Mouse (Mus musculus): Measurements from ENCODE around the gene Vegfc. TPM values are rescaled to one million over a fixed set of nuclear protein-coding genes. Genes with fewer than 3 reads are reported as not detected.
A peak's percentile ranks its signal among the peaks of the same experiment; 100 is the strongest.

Vegfc gene
- polyA plus RNA-seq, 1 experiment from 2014 or later: 7.0 TPM

DNA sequence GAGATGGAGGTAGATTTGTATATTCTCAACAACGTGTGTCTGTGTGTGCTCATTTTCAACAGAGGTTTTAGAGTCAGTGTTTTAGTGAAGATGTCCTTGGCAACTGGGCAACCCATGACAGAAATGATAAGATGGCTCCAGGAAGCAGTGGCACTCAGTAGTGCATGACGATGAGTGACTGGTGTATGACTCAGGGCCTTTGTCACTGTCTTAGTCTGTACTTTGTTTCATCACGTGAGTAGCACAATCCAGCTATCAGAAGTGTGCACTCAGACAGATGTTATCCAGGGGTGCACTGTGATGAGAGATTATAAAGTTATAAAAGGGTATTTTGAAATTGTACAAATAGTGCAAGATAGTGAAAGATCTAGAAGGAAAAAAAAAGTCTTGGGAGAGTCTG is 44.5 kb downstream of the Vegfc start:
- Histone ChIP-seq H3K4me3 (ENCODE audit: low read length) (no peak overlapping the region), H3K27ac (ENCODE audit: low read length) (no peak overlapping the region), H3K4me1 (ENCODE audit: control insufficient read depth, insufficient read depth, low read length) (0 out of 2 replicates have a peak, but pooled peaks cover 5% of the 10 kb centered on the region), H3K27me3 (ENCODE audit: control insufficient read depth, insufficient read depth, low read length) (no peaks in the 10 kb centered on the region), H3K36me3 (ENCODE audit: control insufficient read depth, insufficient read depth) (no peaks in the 10 kb centered on the region), H3K4me2 (ENCODE audit: low read depth, low read length) (no peak overlapping the region), H3K9ac (ENCODE audit: low read length) (no peak overlapping the region), H3K9me3 (replicated peaks; ENCODE audit: control insufficient read depth, low read length) (no peaks in the 10 kb centered on the region)
- no peak for ATAC-seq (replicated peaks; ENCODE audit: extremely low read depth, insufficient read depth, low FRiP score)
- 40% methylated on average over 3 of the region's 3 CpGs for WGBS

DNA sequence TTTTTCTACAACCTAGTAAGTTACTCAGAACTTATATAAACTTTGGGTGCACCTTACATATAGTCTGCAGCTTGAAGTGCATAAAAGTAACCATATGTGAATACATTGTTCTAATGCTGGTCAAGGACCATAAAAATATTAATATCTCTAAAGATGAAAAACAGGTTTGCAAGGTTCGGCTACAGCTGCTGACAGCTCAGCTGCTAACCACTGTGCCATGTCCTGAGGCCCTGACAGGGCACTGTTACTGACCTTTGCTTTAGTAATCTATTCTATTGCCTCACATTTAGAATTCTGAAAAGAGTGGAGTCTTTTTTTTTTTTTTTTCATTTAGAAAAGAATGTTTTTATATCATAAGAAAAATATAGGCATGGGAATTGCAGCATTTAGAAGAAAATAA is 44.9 kb downstream of the Vegfc start:
- 55% methylated on average over 1 of the region's 1 CpGs for WGBS
- no peaks in the 10 kb centered on the region for H3K27me3 ChIP-seq (ENCODE audit: control insufficient read depth, insufficient read depth, low read length)
- H3K36me3 ChIP-seq (ENCODE audit: control insufficient read depth, insufficient read depth): no peaks in the 10 kb centered on the region
- H3K9me3 ChIP-seq (replicated peaks; ENCODE audit: control insufficient read depth, low read length): no peaks in the 10 kb centered on the region
- no peak overlapping the region for H3K4me3 ChIP-seq (ENCODE audit: low read length)
- H3K27ac ChIP-seq (ENCODE audit: low read length): no peak overlapping the region
- ATAC-seq (replicated peaks; ENCODE audit: extremely low read depth, insufficient read depth, low FRiP score): no peak
- no peak overlapping the region for H3K9ac ChIP-seq (ENCODE audit: low read length)
- H3K4me2 ChIP-seq (ENCODE audit: low read depth, low read length): no peak overlapping the region
- 0 out of 2 replicates have a peak, but pooled peaks cover 5% of the 10 kb centered on the region for H3K4me1 ChIP-seq (ENCODE audit: control insufficient read depth, insufficient read depth, low read length)

DNA sequence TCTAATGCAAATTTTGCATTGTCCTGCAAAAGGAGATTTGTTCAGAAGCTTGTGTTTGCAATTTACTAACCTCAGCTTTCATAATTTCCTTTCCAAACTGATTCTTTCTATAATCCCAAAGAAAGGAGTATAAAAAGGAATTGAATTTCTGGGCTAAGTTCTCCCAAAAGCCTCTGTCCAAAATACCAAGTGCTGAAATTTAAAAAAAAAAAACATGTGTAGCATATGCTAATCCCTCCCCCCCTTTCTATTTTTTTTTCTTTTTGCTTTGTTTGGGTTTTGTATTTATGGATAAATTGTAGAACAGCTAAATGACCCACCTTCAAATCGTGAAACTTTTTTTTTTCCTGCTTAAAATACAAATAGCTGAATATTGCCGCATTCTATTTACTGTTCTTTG is 53.2 kb downstream of the Vegfc start:
- Histone ChIP-seq H3K4me1 (ENCODE audit: control insufficient read depth, insufficient read depth, low read length) (no peaks in the 10 kb centered on the region), H3K36me3 (ENCODE audit: control insufficient read depth, insufficient read depth) (no peaks in the 10 kb centered on the region), H3K27me3 (ENCODE audit: control insufficient read depth, insufficient read depth, low read length) (no peaks in the 10 kb centered on the region), H3K4me3 (ENCODE audit: low read length) (no peak overlapping the region), H3K9me3 (replicated peaks; ENCODE audit: control insufficient read depth, low read length) (no peaks in the 10 kb centered on the region), H3K9ac (ENCODE audit: low read length) (no peak overlapping the region), H3K4me2 (ENCODE audit: low read depth, low read length) (no peak overlapping the region), H3K27ac (ENCODE audit: low read length) (no peak overlapping the region)
- no peak for ATAC-seq (replicated peaks; ENCODE audit: extremely low read depth, insufficient read depth, low FRiP score)
- 91% methylated on average over 2 of the region's 2 CpGs for WGBS

DNA sequence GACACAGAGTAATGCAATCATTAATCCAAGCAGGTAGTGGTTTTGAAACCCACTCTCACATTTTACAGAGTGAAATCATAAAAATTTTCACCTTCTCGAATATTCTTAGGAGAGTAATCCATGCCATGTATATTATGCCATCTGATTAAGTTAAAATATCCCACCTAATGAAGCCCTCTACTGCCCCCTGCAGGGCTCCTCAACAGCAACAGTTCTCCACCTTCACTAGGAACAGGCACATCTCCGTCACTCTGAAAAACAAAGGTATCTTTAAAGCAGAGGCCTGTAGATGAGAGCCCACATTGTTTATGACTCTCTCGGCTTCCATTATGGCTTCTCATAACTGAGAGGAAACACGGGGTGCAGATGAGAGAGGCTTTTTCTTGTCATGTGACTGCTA is 75.8 kb downstream of the Vegfc start:
- Histone ChIP-seq H3K4me2 (ENCODE audit: low read depth, low read length) (no peak overlapping the region), H3K36me3 (ENCODE audit: control insufficient read depth, insufficient read depth) (no peaks in the 10 kb centered on the region), H3K27ac (ENCODE audit: low read length) (no peak overlapping the region), H3K4me1 (ENCODE audit: control insufficient read depth, insufficient read depth, low read length) (no peaks in the 10 kb centered on the region), H3K4me3 (ENCODE audit: low read length) (no peak overlapping the region), H3K9me3 (replicated peaks; ENCODE audit: control insufficient read depth, low read length) (no peaks in the 10 kb centered on the region), H3K9ac (ENCODE audit: low read length) (no peak overlapping the region), H3K27me3 (ENCODE audit: control insufficient read depth, insufficient read depth, low read length) (no peaks in the 10 kb centered on the region)
- whole genome bisulfite sequencing: 53% methylated on average over 4 of the region's 4 CpGs
- ATAC-seq (replicated peaks; ENCODE audit: extremely low read depth, insufficient read depth, low FRiP score): no peak

DNA sequence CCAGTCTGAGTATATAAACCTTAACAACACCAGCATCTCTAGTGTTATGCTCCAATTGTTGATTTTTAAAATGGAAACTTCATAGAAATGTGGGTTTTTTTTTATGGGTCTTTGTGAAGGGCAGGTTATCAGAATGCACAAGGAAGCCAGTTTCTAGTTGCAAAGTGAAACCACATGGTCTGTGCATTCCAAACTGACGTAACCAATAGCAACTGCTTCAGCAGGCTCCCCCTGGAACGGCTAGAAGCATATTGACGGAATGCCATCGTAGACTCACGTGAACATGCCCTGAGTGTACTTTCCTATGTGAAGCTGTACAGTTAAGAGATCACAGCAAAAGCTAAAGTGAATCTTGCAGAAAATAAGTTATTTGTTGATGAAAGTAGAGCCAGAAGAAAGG is 86.1 kb downstream of the Vegfc start:
- peak; percentile 73 for ATAC-seq (replicated peaks; ENCODE audit: extremely low read depth, insufficient read depth, low FRiP score)
- H3K4me2 ChIP-seq (ENCODE audit: low read depth, low read length): peak overlapping the region; percentile 58
- no peaks in the 10 kb centered on the region for H3K9me3 ChIP-seq (replicated peaks; ENCODE audit: control insufficient read depth, low read length)
- H3K27me3 ChIP-seq (ENCODE audit: control insufficient read depth, insufficient read depth, low read length): no peaks in the 10 kb centered on the region
- WGBS: 3% methylated on average over 5 of the region's 5 CpGs
- H3K27ac ChIP-seq (ENCODE audit: low read length): peak overlapping the region; percentile 35; the same call in 1 of the 2 replicates
- peak overlapping the region; percentile 38 for H3K4me3 ChIP-seq (ENCODE audit: low read length)
- peaks cover 5% of the 10 kb centered on the region for H3K4me1 ChIP-seq (ENCODE audit: control insufficient read depth, insufficient read depth, low read length)
- no peaks in the 10 kb centered on the region for H3K36me3 ChIP-seq (ENCODE audit: control insufficient read depth, insufficient read depth)
- 0 out of 2 replicates have a peak overlapping the region, but pooled peaks have one; percentile 25 for H3K9ac ChIP-seq (ENCODE audit: low read length)

DNA sequence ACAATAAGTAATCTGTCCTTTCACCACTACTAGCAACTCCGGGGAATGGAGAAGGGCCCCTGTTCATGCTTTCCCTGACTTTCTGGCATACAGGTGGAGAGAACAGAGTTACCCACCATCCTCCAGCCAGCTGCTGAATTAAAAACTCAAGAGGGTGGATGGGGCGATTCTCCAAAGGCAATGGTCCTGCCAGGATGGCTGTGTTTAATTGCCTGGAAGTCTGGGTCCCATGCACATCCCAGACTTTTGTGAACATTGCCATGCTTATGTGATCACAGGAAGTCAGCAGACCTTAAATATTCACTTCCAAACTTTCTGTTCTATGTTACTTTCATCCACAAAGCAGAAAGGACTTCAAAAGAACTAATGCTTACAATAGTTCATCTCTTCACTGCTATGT is 107.9 kb downstream of the Vegfc start:
- H3K36me3 ChIP-seq (ENCODE audit: control insufficient read depth, insufficient read depth): peaks cover 14% of the 10 kb centered on the region
- H3K4me1 ChIP-seq (ENCODE audit: control insufficient read depth, insufficient read depth, low read length): no peaks in the 10 kb centered on the region
- H3K27me3 ChIP-seq (ENCODE audit: control insufficient read depth, insufficient read depth, low read length): no peaks in the 10 kb centered on the region
- H3K27ac ChIP-seq (ENCODE audit: low read length): no peak overlapping the region
- ATAC-seq (replicated peaks; ENCODE audit: extremely low read depth, insufficient read depth, low FRiP score): no peak
- H3K4me2 ChIP-seq (ENCODE audit: low read depth, low read length): no peak overlapping the region
- WGBS: 87% methylated on average over 2 of the region's 2 CpGs
- no peak overlapping the region for H3K4me3 ChIP-seq (ENCODE audit: low read length)
- no peak overlapping the region for H3K9ac ChIP-seq (ENCODE audit: low read length)
- no peaks in the 10 kb centered on the region; the same call in 1 of the 2 replicates for H3K9me3 ChIP-seq (replicated peaks; ENCODE audit: control insufficient read depth, low read length)

DNA sequence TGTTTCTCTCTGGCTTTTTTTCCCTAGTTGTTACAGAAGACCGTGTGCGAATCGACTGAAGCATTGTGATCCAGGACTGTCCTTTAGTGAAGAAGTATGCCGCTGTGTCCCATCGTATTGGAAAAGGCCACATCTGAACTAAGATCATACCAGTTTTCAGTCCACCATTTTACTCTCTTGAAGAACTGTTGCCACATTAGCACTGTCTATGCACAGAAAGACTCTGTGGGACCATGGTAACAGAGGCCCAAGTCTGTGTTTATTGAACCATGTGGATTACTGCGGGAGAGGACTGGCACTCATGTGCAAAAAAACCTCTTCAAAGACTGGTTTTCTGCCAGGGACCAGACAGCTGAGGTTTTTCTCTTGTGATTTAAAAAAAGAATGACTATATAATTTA is 108.5 kb downstream of the Vegfc start:
- no peak overlapping the region for H3K4me2 ChIP-seq (ENCODE audit: low read depth, low read length)
- H3K4me1 ChIP-seq (ENCODE audit: control insufficient read depth, insufficient read depth, low read length): no peaks in the 10 kb centered on the region
- WGBS: 98% methylated on average over 6 of the region's 6 CpGs
- H3K4me3 ChIP-seq (ENCODE audit: low read length): no peak overlapping the region
- H3K9ac ChIP-seq (ENCODE audit: low read length): no peak overlapping the region
- H3K27ac ChIP-seq (ENCODE audit: low read length): no peak overlapping the region
- H3K9me3 ChIP-seq (replicated peaks; ENCODE audit: control insufficient read depth, low read length): no peaks in the 10 kb centered on the region; the same call in 1 of the 2 replicates
- ATAC-seq (replicated peaks; ENCODE audit: extremely low read depth, insufficient read depth, low FRiP score): no peak
- no peaks in the 10 kb centered on the region for H3K27me3 ChIP-seq (ENCODE audit: control insufficient read depth, insufficient read depth, low read length)
- H3K36me3 ChIP-seq (ENCODE audit: control insufficient read depth, insufficient read depth): peaks cover 13% of the 10 kb centered on the region

DNA sequence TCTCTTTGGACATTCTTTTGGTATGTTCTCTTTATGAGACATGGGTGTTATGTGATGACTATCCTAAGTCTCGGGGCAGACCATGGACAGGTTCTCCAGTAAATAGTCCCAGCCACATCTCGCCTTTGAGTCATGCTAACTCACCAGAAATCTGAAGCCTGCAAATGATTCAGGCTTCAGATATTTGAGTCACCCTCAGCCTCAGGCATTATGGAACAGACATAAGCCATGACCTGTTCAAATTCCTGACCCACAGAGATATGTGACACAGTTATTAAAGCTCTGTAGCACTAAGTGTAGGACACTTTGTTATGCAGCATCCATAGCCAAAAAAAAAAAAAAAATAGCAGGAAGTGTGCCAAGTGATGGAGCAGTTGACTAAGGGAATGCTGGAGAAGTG is 138.8 kb downstream of the Vegfc start:
- Histone ChIP-seq H3K27me3 (ENCODE audit: control insufficient read depth, insufficient read depth, low read length) (no peaks in the 10 kb centered on the region), H3K27ac (ENCODE audit: low read length) (no peak overlapping the region), H3K4me1 (ENCODE audit: control insufficient read depth, insufficient read depth, low read length) (peaks cover 3% of the 10 kb centered on the region; the same call in 1 of the 2 replicates), H3K4me3 (ENCODE audit: low read length) (no peak overlapping the region), H3K9ac (ENCODE audit: low read length) (no peak overlapping the region), H3K36me3 (ENCODE audit: control insufficient read depth, insufficient read depth) (no peaks in the 10 kb centered on the region), H3K9me3 (replicated peaks; ENCODE audit: control insufficient read depth, low read length) (no peaks in the 10 kb centered on the region), H3K4me2 (ENCODE audit: low read depth, low read length) (no peak overlapping the region)
- no peak for ATAC-seq (replicated peaks; ENCODE audit: extremely low read depth, insufficient read depth, low FRiP score)
- 64% methylated on average over 2 of the region's 2 CpGs for WGBS

DNA sequence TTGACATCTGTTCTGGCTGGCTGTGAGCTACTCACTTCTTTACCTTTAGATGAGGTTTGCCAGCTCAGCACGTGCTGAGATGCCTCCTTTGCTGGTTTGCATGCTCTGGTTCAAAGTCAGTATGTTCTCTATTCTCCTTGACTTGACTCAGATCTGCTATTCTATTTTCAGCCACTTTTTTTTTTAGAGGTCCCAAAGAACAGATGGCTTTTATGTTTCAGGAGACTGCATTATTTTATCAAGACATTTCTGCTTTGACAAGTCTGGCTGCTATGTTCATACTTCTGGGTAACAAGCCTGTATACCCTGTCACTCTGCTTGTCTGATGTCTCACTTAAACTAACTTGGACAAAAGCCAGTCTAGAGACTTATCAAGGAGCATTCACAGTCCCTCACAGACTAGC is 151.4 kb downstream of the Vegfc start:
- H3K4me3 ChIP-seq (ENCODE audit: low read length): no peak overlapping the region
- no peaks in the 10 kb centered on the region for H3K36me3 ChIP-seq (ENCODE audit: control insufficient read depth, insufficient read depth)
- 19% methylated on average over 1 of the region's 1 CpGs for whole genome bisulfite sequencing
- ATAC-seq (replicated peaks; ENCODE audit: extremely low read depth, insufficient read depth, low FRiP score): no peak
- 0 out of 2 replicates have a peak, but pooled peaks cover 4% of the 10 kb centered on the region for H3K4me1 ChIP-seq (ENCODE audit: control insufficient read depth, insufficient read depth, low read length)
- H3K9ac ChIP-seq (ENCODE audit: low read length): no peak overlapping the region
- no peaks in the 10 kb centered on the region for H3K9me3 ChIP-seq (replicated peaks; ENCODE audit: control insufficient read depth, low read length)
- H3K4me2 ChIP-seq (ENCODE audit: low read depth, low read length): no peak overlapping the region
- H3K27me3 ChIP-seq (ENCODE audit: control insufficient read depth, insufficient read depth, low read length): no peaks in the 10 kb centered on the region
- no peak overlapping the region for H3K27ac ChIP-seq (ENCODE audit: low read length)

All from heart, embryonic 16.5 days (tissue).